Mouse (Mus musculus) CH12.LX (cell line): Measurements from ENCODE around the gene Tekt5.

Experiments
- CTCF ChIP-seq, 2 experiments: IDR thresholded peaks in 1 of 2; conservative IDR thresholded peaks in 1 of 2; 2 replicates each; pipeline ENCODE4 v1.5.1; 2011 to 2012; ENCODE audit warnings: low read depth in 2 of 2, low read length in 2 of 2, improper control_type of control experiment in 1 of 2, inconsistent platforms in 1 of 2, mild to moderate bottlenecking in 1 of 2, moderate library complexity in 1 of 2
- ELF1 ChIP-seq: IDR thresholded peaks from 2 replicates; pipeline ENCODE4 v1.6.1; 2014; ENCODE audit warnings: low read depth, mild to moderate bottlenecking, inconsistent platforms, low read length, improper control_type of control experiment
- EP300 ChIP-seq: IDR thresholded peaks from 2 replicates; pipeline ENCODE4 v1.6.1; 2011; ENCODE audit warnings: low read length, improper control_type of control experiment
- MAFK ChIP-seq: IDR thresholded peaks from 2 replicates; pipeline ENCODE4 v1.6.1; 2011; ENCODE audit warnings: low read length, improper control_type of control experiment; ENCODE audit not compliant: insufficient replicate concordance
- MAZ ChIP-seq: IDR thresholded peaks from 2 replicates; pipeline ENCODE4 v1.6.1; 2012; ENCODE audit warnings: low read depth, mild to moderate bottlenecking, inconsistent platforms, low read length, improper control_type of control experiment, moderate library complexity
- MEF2A ChIP-seq: IDR thresholded peaks from 2 replicates; pipeline ENCODE4 v1.6.1; 2014; ENCODE audit warnings: low read depth, mild to moderate bottlenecking, inconsistent platforms, low read length, improper control_type of control experiment, borderline replicate concordance
- MXI1 ChIP-seq: IDR thresholded peaks from 2 replicates; pipeline ENCODE4 v1.6.1; 2011; ENCODE audit warnings: mild to moderate bottlenecking, low read depth, low read length, improper control_type of control experiment
- NRF1 ChIP-seq: IDR thresholded peaks from 2 replicates; pipeline ENCODE4 v1.6.1; 2014; ENCODE audit warnings: low read depth, mild to moderate bottlenecking, inconsistent platforms, low read length, improper control_type of control experiment, moderate library complexity
- POLR2A ChIP-seq: IDR thresholded peaks from 2 replicates; pipeline ENCODE4 v1.6.1; 2011; ENCODE audit warnings: low read depth, mild to moderate bottlenecking, improper control_type of control experiment, low read length
- POLR2AphosphoS2 ChIP-seq: IDR thresholded peaks from 2 replicates; pipeline ENCODE4 v1.6.1; 2011; ENCODE audit warnings: low read depth, low read length, improper control_type of control experiment
- USF1 ChIP-seq: IDR thresholded peaks from 2 replicates; pipeline ENCODE4 v1.6.1; 2014; ENCODE audit warnings: low read depth, mild to moderate bottlenecking, inconsistent platforms, low read length, improper control_type of control experiment
- ZC3H11A ChIP-seq: IDR thresholded peaks from 2 replicates; pipeline ENCODE4 v1.6.1; 2012; ENCODE audit warnings: low read depth, mild to moderate bottlenecking, inconsistent platforms, low read length, improper control_type of control experiment
- ZMIZ1 ChIP-seq: IDR thresholded peaks from 2 replicates; pipeline ENCODE4 v1.6.1; 2012; ENCODE audit warnings: low read depth, mild to moderate bottlenecking, inconsistent platforms, low read length, improper control_type of control experiment
- ZNF384 ChIP-seq: IDR thresholded peaks from 2 replicates; pipeline ENCODE4 v1.6.1; 2012; ENCODE audit warnings: low read depth, low read length, improper control_type of control experiment, inconsistent platforms

DNA sequence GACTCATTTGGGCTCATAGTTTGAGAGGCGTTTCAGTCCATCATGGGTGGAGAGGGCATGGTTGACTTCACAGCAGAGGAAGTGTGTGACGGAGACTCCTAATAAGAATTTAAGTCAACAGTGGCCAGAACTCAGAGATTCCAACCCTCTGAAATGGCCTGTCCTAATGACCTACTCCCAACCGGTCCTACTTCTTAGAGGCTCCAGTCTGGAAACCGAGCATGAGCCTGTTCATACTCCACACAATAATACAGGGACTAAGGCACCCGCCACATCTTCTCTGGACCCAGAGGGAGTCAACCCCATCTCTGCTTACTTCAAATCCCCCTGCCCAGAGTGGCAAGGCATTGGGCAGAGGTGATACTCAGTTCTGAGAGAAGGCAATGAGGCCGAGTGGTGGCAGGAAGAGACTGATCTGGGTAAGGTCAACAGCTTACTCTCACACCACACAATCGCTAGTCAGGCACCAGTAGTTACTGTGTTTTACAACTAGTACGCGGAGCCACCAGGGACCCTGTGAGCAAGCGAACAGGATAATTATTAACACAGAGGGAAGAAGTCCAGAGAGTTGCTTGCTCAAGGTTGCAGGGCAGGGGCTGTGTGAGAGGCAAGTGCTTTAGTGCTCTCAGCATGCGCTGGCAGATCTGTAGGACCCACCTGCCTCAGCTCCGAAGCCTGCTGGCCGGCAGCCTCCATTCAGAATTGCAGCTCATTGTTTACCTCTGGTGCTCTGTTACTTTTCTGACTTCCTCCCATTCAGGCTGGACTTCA lies 67.5 kb downstream of the Tekt5 start:
- TF ChIP-seq MXI1, result no peak
- TF ChIP-seq POLR2A, result no peak
- TF ChIP-seq CTCF (conservative IDR thresholded peaks at IDR 0.05 in 1 of 2, IDR thresholded peaks at IDR 0.05 in 1 of 2; ENCODE audit: low read depth in 2 of 2, low read length in 2 of 2), result no peak
- TF ChIP-seq ZC3H11A, result no peak
- TF ChIP-seq NRF1, result no peak
- no peak for TF ChIP-seq MAFK
- TF ChIP-seq USF1, result no peak
- TF ChIP-seq EP300, result no peak
- TF ChIP-seq POLR2AphosphoS2, result no peak
- TF ChIP-seq ZMIZ1, result no peak
- TF ChIP-seq MAZ, result no peak
- TF ChIP-seq MEF2A, result no peak
- no peak for TF ChIP-seq ELF1
- no peak for TF ChIP-seq ZNF384
